Mouse (Mus musculus) R1 (cell line): ENCODE data around the gene Ifi214.
"Not testable (repeated sequence)": the region's sequence is repeated elsewhere in the genome, so short reads cannot be mapped to it uniquely, and the experiment has no call there.

Experiments
- DNase-seq: peaks from one replicate; pipeline ENCODE4 v3.0.0-alpha.2; 2018; ENCODE audit warnings: low read depth, low spot score

Gene Ifi214

DNA sequence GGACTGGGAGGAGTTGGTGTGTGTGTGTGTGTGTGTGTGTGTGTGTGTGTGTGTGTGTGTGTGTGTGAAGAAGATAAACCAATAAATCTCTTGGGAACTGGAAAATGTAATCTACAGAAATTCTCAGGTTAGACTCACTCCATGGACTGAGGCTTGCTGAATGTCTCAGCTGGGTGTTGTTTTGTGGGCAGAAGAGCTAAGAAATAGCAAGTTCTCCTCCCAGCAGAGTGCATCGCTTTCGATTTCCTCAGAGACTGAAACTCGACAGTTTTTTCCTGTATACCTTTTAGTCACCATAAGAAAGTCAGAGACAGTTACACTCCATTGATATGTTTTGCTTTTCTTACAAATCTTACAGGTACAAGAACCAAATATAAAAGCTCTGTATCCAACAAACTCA, at the start of gene Ifi214:
Gene Ifi214 (minus strand): TSS at position 167 of the 400 bp plus-strand sequence.
- DNase-seq, result not testable (repeated sequence)

DNA sequence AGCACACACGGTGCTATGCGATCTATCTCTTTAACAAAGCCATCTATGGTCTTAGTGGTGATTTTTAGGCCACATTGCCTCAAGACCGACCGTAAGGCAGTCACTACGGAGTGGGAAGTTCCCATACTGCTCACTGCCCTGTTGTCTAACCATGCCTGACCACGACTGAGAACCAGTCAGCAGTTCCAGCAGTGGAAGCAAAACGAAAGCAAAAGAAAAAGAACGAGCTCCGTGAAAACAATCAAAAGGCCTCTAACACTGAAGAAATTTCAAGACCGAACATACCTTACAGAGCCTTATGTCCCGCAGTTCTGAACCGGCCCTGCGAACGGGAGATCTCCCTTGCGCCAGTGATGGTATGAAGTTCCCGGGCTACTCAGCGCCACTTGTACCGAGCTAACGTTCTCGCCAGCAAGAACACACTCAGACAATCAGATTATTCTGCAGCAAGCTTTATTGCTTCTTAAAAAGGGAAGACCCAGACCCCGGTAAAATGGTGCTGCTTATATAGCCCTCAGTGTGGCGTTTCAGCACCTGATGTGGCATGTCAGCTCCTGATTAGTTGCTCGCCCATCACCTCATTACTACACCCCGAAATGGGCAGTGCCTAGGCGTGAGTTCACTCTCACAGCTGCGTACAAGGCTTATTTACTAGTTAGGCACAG, 44.3 kb upstream of the Ifi214 start:
- DNase-seq, result no peak

DNA sequence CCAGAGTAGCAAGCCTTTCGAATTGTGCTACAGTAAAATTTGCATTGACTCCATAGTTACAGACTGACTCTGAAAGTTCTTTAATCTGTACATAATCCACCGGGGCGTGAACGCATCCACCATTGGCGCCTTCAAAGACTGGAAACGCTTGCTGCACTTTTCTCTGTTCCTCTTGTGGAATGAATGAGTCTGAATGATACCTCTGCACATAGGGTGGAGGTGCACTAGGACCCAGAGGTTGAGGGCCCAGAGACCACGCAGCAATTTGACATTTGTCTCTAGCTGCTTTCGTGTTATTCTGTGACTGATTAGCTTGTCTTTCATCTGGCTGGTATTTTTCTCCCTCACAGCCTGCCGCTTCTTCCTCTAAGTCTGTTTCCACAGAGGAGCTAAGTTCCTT, 43.3 kb upstream of the Ifi214 start:
- DNase-seq, result no peak

DNA sequence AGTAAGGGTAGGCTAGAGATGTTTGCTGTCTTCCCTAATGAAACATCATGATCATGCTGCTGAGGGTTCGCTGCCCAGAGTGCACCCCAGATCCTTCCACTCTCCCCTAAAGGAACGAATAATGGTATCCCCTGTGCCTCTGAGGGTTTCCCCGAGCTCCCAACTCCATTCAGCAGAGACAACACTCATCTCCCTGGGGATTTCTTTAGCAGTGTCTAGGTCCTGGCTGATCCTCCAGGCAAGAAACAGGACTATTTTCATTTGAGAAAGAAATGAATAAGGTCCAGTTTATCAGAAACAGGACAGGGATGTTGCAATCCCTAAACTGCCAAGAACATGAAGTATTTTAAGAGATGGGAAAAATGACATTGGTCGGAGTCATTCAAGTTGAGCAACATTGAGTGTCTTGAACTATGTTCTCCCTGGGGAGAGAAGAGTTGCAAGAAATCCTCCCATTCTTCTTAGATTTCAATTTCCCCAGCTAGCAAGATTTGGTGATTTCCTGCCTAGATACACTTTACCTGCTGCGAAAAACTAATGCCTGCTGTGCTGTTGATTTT, 14.8 kb upstream of the Ifi214 start:
- DNase-seq, result not testable (repeated sequence)

DNA sequence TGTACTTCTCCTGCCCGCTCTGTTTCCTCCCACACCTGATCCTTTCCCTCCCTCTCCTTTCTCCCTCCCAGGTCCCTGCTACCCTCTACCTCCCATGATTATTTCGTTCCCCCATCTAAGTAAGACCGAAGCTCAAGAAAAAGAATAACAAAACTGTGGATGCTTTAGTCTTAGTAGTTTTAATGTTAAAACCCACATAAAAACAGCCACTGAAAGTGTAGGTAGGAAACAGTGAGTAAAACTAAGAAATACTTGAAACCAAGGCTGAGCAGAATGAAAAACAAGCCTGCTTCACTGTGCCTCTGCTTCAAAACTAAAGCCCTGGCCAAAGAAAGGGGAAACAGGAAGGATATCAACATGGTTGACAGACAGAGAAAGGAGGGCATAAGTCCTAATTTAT, 13.0 kb upstream of the Ifi214 start:
- not testable (repeated sequence) for DNase-seq

DNA sequence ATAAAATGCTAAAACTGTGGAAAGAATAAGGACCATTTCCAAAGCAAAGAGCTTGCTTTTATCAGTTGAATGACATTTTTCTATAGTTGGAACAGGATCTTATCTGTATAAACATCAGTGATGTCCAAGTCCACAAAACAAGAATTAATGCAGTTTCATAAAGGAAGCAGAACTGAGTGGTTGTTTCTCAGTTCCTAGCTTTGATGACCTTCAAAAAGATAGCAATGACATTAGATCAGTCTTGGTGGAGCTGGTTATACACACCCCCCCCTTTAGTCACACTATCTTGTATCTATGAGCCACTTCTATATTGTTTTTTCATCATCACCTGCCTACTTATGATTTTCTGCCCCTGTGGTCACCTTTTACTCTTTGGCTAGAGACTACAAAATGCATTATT, 14.3 kb downstream of the Ifi214 start:
- DNase-seq, result no peak

DNA sequence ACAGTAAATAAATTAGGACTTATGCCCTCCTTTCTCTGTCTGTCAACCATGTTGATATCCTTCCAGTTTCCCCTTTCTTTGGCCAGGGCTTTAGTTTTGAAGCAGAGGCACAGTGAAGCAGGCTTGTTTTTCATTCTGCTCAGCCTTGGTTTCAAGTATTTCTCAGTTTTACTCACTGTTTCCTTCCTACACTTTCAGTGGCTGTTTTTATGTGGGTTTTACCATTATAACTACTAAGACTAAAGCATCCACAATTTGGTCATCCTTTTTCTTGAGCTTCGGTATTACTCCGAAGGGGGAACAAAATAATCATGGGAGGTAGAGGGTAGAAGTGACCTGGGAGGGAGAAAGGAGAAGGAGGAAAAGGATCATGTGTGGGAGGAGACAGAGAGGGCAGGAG, 25.2 kb downstream of the Ifi214 start:
- not testable (repeated sequence) for DNase-seq

DNA sequence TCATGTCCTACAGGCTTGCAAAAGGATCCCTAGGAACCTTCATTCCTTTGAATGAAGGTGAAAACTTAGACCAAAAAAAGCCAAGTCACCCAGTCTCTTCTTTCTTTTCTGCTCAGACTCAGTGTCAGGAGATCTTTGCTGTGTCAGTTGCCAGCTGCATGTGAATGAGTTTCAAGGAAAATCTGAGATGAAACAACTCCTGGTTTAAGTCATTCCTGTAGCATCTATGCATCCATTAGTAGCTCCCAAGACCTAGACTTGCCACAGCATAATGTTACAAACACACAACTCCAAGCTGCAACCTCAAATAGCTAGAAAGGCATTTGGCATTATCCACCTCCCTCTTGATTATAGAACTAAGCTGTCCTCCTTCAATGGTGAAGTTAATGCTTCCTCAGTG, 44.3 kb downstream of the Ifi214 start:
- DNase-seq, result not testable (repeated sequence)

DNA sequence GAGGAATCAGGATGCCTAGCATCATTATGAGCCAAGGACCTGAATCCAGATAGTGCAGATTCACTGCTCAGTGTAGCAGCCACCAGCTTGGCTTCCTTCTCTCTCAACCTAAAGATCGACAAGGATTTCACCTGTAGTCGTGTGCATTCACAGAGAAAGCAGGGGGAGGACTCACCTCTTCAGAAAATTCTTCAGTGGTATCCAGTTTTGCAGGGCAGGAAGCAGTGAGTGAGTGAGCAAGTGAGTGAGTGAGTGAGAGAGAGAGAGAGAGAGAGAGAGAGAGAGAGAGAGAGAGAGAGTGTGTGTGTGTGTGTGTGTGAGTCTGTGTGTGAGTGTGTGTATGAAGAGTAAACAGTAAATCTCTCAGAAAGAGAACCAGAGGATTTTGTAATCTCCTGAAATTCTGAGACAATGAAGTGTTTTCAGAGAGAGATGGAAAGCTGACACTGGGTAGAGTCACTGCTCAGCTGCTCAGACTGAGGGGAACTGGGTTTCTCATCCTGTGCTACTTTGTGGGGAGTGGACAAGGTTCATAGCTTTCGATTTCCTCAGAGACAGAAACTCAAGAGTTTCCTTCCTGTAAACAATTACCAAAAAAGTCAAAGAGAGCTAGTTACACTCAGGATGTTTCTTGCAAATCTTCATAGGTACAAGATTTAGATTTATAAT, 44.8 kb downstream of the Ifi214 start, which contains the start of gene Ifi206:
Gene Ifi206 (minus strand): TSS at position 230 of the 669 bp plus-strand sequence.
- DNase-seq, result not testable (repeated sequence)

DNA sequence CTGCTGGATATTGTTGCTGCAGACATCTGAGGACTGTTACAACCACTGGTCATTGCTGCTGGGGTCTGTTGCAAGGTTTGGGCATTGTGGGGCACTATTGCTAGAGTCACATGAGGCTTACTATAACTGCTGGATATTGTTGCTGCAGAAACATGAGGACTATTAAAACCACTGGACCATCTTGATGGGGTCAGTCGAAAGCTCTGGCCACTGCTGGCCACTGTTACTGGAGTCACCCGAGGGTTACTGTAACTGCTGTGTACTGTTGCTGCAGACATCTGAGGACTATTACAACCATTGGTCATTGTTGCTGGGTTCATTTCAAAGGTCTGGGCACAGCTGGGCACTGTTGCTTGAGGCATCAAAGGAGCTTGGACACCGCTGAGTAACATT, 54.6 kb downstream of the Ifi214 start:
- DNase-seq, result not testable (repeated sequence)

DNA sequence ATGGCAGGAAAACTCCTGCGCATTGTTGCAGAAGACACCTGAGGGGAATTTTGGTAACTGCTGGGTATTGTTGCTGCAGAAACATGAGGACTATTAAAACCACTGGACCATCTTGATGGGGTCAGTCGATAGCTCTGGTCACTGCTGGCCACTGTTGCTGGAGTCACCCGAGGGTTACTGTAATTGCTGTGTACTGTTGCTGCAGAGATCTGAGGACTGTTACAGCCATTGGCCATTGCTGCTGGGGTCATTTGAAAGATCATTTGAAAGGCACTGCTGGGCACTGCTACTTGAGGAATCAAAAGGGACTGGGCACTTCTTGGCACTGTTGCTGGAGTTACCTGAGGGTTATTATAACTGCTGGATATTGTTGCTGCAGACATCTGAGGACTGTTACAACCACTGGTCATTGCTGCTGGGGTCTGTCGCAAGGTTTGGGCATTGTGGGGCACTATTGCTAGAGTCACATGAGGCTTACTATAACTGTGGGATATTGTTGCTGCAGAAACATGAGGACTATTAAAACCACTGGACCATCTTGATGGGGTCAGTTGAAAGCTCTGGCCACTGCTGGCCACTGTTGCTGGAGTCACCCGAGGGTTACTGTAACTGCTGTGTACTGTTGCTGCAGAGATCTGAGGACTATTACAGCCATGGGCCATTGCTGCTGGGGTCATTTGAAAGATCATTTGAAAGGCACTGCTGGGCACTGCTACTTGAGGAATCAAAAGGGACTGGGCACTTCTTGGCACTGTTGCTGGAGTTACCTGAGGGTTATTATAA, 55.2 kb downstream of the Ifi214 start:
- DNase-seq, result not testable (repeated sequence)
